Mouse (Mus musculus): Measurements from ENCODE around the gene Igf1r. TPM values are rescaled to one million over a fixed set of nuclear protein-coding genes. Genes with fewer than 3 reads are reported as not detected.

Igf1r gene
- total RNA-seq, 1 experiment = 23.5 TPM

GRCm38 (mm10) chr7:68209039-68209438 lies 256.4 kb downstream of the Igf1r start:
- H3K27ac ChIP-seq (ENCODE audit: insufficient read depth, low read depth, low read length, poor library complexity, severe bottlenecking) = no peak overlapping the region
- TF ChIP-seq ZC3H11A (IDR thresholded peaks at IDR 0.05; ENCODE audit: borderline replicate concordance, low read depth, low read length) (no peak), HCFC1 (IDR thresholded peaks at IDR 0.05; ENCODE audit: borderline replicate concordance, insufficient read depth, low read length) (no peak), ZNF384 (IDR thresholded peaks at IDR 0.05; ENCODE audit: low read depth, low read length) (no peak), MAFK (IDR thresholded peaks at IDR 0.05; ENCODE audit: insufficient read depth, low read depth, low read length) (no peak), CHD2 (IDR thresholded peaks at IDR 0.05; ENCODE audit: low read depth, low read length) (no peak)

GRCm38 (mm10) chr7:68210417-68210816 lies 257.8 kb downstream of the Igf1r start:
- H3K4me3 ChIP-seq (ENCODE audit: insufficient read depth in 1 of 2, low read depth in 1 of 2, low read length in 2 of 2, poor library complexity in 1 of 2, severe bottlenecking in 1 of 2) = no peak overlapping the region
- TF ChIP-seq HCFC1 (IDR thresholded peaks at IDR 0.05; ENCODE audit: borderline replicate concordance, insufficient read depth, low read length) = no peak
- TF ChIP-seq ZNF384 (IDR thresholded peaks at IDR 0.05; ENCODE audit: low read depth, low read length) = no peak
- no peak for TF ChIP-seq CHD2 (IDR thresholded peaks at IDR 0.05; ENCODE audit: low read depth, low read length)
- TF ChIP-seq ZC3H11A (IDR thresholded peaks at IDR 0.05; ENCODE audit: borderline replicate concordance, low read depth, low read length) = no peak
- TF ChIP-seq MAFK (IDR thresholded peaks at IDR 0.05; ENCODE audit: insufficient read depth, low read depth, low read length) = no peak
- no peak for DNase-seq (ENCODE audit: low read depth, low spot score)
- in situ Hi-C loops (cut with MboI; ENCODE audit: low sequenced_read_pairs in 2 of 2, unreplicated experiment in 2 of 2) = no loop called here
- peaks cover 1 to 2% of the 10 kb centered on the region in 2 experiments; a peak in 2 of 4 replicates for H3K4me1 ChIP-seq (ENCODE audit: control insufficient read depth in 2 of 2, insufficient read depth in 2 of 2, low read length in 2 of 2, poor library complexity in 1 of 2)
- peaks cover 21% of the 10 kb centered on the region; the same call in 1 of the 2 replicates for H3K36me3 ChIP-seq (ENCODE audit: control insufficient read depth, insufficient read depth, low read length, poor library complexity, severe bottlenecking)
- H3K9ac ChIP-seq (ENCODE audit: insufficient read depth, low read depth, low read length, poor library complexity, severe bottlenecking) = no peak overlapping the region
- H3K9me3 ChIP-seq (ENCODE audit: control insufficient read depth, insufficient read depth, low read depth, low read length) = no peaks in the 10 kb centered on the region
- H3K27ac ChIP-seq (ENCODE audit: insufficient read depth, low read depth, low read length, poor library complexity, severe bottlenecking) = no peak overlapping the region

More at GRCm38 (mm10) chr7:68209039-68209438, 256.4 kb downstream of the Igf1r start:
- no peak for DNase-seq (ENCODE audit: low read depth, low spot score)
- in situ Hi-C loops (cut with MboI; ENCODE audit: low sequenced_read_pairs in 2 of 2, unreplicated experiment in 2 of 2) = no loop called here
- peaks cover 18% of the 10 kb centered on the region; the same call in 1 of the 2 replicates for H3K36me3 ChIP-seq (ENCODE audit: control insufficient read depth, insufficient read depth, low read length, poor library complexity, severe bottlenecking)
- no peaks in the 10 kb centered on the region for H3K9me3 ChIP-seq (ENCODE audit: control insufficient read depth, insufficient read depth, low read depth, low read length)
- H3K4me1 ChIP-seq (ENCODE audit: control insufficient read depth in 2 of 2, insufficient read depth in 2 of 2, low read length in 2 of 2, poor library complexity in 1 of 2) = peaks cover 1 to 2% of the 10 kb centered on the region in 2 experiments; a peak in 2 of 4 replicates
- H3K4me3 ChIP-seq (ENCODE audit: insufficient read depth in 1 of 2, low read depth in 1 of 2, low read length in 2 of 2, poor library complexity in 1 of 2, severe bottlenecking in 1 of 2) = no peak overlapping the region
- H3K9ac ChIP-seq (ENCODE audit: insufficient read depth, low read depth, low read length, poor library complexity, severe bottlenecking) = no peak overlapping the region

- DNase-seq (ENCODE audit: low read depth, low spot score) = no peak
- Histone ChIP-seq H3K4me1 (ENCODE audit: control insufficient read depth in 2 of 2, insufficient read depth in 2 of 2, low read length in 2 of 2, poor library complexity in 1 of 2) (peaks cover 1 to 2% of the 10 kb centered on the region in 2 experiments; a peak in 2 of 4 replicates), H3K4me3 (ENCODE audit: insufficient read depth in 1 of 2, low read depth in 1 of 2, low read length in 2 of 2, poor library complexity in 1 of 2, severe bottlenecking in 1 of 2) (no peak overlapping the region), H3K9me3 (ENCODE audit: control insufficient read depth, insufficient read depth, low read depth, low read length) (no peaks in the 10 kb centered on the region), H3K27ac (ENCODE audit: insufficient read depth, low read depth, low read length, poor library complexity, severe bottlenecking) (no peak overlapping the region), H3K9ac (ENCODE audit: insufficient read depth, low read depth, low read length, poor library complexity, severe bottlenecking) (no peak overlapping the region), H3K36me3 (ENCODE audit: control insufficient read depth, insufficient read depth, low read length, poor library complexity, severe bottlenecking) (peaks cover 26% of the 10 kb centered on the region; the same call in 1 of the 2 replicates)
- TF ChIP-seq ZC3H11A (IDR thresholded peaks at IDR 0.05; ENCODE audit: borderline replicate concordance, low read depth, low read length) (no peak), HCFC1 (IDR thresholded peaks at IDR 0.05; ENCODE audit: borderline replicate concordance, insufficient read depth, low read length) (no peak), MAFK (IDR thresholded peaks at IDR 0.05; ENCODE audit: insufficient read depth, low read depth, low read length) (no peak), ZNF384 (IDR thresholded peaks at IDR 0.05; ENCODE audit: low read depth, low read length) (no peak), CHD2 (IDR thresholded peaks at IDR 0.05; ENCODE audit: low read depth, low read length) (no peak)
- in situ Hi-C loops (cut with MboI; ENCODE audit: low sequenced_read_pairs in 2 of 2, unreplicated experiment in 2 of 2) = no loop called here
Measured at GRCm38 (mm10) chr7:68211883-68212282, 259.3 kb downstream of the Igf1r start.

GRCm38 (mm10) chr7:68213842-68214241 lies 261.2 kb downstream of the Igf1r start:
- no peak for DNase-seq (ENCODE audit: low read depth, low spot score)

More at GRCm38 (mm10) chr7:68213842-68214241, 261.2 kb downstream of the Igf1r start:
- Histone ChIP-seq H3K27ac (ENCODE audit: insufficient read depth, low read depth, low read length, poor library complexity, severe bottlenecking) (no peak overlapping the region), H3K9me3 (ENCODE audit: control insufficient read depth, insufficient read depth, low read depth, low read length) (no peaks in the 10 kb centered on the region), H3K4me1 (ENCODE audit: control insufficient read depth in 2 of 2, insufficient read depth in 2 of 2, low read length in 2 of 2, poor library complexity in 1 of 2) (peaks cover 1 to 2% of the 10 kb centered on the region in 2 experiments; a peak in 2 of 4 replicates), H3K36me3 (ENCODE audit: control insufficient read depth, insufficient read depth, low read length, poor library complexity, severe bottlenecking) (peaks cover 22% of the 10 kb centered on the region; the same call in 1 of the 2 replicates), H3K9ac (ENCODE audit: insufficient read depth, low read depth, low read length, poor library complexity, severe bottlenecking) (no peak overlapping the region), H3K4me3 (ENCODE audit: insufficient read depth in 1 of 2, low read depth in 1 of 2, low read length in 2 of 2, poor library complexity in 1 of 2, severe bottlenecking in 1 of 2) (no peak overlapping the region)
- in situ Hi-C loops (cut with MboI; ENCODE audit: low sequenced_read_pairs in 2 of 2, unreplicated experiment in 2 of 2) = no loop called here
- TF ChIP-seq ZC3H11A (IDR thresholded peaks at IDR 0.05; ENCODE audit: borderline replicate concordance, low read depth, low read length) (no peak), CHD2 (IDR thresholded peaks at IDR 0.05; ENCODE audit: low read depth, low read length) (no peak), MAFK (IDR thresholded peaks at IDR 0.05; ENCODE audit: insufficient read depth, low read depth, low read length) (no peak), HCFC1 (IDR thresholded peaks at IDR 0.05; ENCODE audit: borderline replicate concordance, insufficient read depth, low read length) (no peak), ZNF384 (IDR thresholded peaks at IDR 0.05; ENCODE audit: low read depth, low read length) (no peak)
